Mouse (Mus musculus): ENCODE data around the gene Pxn.
A peak's percentile ranks its signal among the peaks of the same experiment; 100 is the strongest.
"Not testable (repeated sequence)": the region's sequence is repeated elsewhere in the genome, so short reads cannot be mapped to it uniquely, and the experiment has no call there.

Pxn gene

GRCm38 (mm10) chr5:115487353-115487752 lies 19.1 kb upstream of the Pxn start:
- no peak for DNase-seq

GRCm38 (mm10) chr5:115487942-115488580 lies 18.4 kb upstream of the Pxn start:
- no peak for DNase-seq

DNA sequence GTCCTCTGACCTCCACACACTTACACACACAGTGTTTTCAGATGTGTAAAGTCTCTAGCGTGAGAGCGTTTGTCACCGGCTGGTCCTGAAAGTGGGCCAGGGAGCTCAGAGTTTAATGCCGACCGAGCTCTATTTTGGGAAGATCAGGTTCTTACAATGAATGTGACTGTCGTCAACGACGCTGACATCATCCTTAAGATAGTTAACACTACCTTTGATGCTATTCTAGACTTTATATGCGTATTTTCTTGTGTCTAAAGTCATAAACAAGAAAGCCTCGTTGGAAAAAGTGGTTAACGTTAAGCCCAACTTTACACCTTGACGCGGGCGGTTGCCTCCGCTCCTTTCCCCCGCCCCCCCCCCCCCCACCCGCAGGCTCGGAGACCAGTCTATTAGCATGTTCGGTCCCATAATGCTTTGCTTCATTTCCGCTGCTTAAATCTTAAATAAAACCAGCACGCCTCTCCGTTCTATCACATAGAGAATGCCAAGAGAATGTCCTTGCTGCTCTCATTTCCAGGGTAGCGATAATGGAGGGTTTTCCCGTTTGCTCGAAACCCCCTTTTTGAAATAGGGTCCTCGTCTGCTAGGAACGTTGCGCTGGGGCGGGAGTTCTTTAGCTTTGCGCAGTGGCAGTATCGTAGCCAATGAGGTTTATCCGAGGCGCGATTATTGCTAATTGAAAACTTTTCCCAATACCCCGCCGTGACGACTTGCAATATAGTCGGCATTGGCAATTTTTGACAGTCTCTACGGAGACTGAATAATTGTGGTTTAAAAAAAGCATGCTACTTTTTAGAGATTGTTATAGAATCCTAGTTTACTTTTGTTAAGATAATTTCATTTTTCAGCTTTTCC lies 17.4 kb upstream of the Pxn start:
- DNase-seq, result peak; percentile 75

DNA sequence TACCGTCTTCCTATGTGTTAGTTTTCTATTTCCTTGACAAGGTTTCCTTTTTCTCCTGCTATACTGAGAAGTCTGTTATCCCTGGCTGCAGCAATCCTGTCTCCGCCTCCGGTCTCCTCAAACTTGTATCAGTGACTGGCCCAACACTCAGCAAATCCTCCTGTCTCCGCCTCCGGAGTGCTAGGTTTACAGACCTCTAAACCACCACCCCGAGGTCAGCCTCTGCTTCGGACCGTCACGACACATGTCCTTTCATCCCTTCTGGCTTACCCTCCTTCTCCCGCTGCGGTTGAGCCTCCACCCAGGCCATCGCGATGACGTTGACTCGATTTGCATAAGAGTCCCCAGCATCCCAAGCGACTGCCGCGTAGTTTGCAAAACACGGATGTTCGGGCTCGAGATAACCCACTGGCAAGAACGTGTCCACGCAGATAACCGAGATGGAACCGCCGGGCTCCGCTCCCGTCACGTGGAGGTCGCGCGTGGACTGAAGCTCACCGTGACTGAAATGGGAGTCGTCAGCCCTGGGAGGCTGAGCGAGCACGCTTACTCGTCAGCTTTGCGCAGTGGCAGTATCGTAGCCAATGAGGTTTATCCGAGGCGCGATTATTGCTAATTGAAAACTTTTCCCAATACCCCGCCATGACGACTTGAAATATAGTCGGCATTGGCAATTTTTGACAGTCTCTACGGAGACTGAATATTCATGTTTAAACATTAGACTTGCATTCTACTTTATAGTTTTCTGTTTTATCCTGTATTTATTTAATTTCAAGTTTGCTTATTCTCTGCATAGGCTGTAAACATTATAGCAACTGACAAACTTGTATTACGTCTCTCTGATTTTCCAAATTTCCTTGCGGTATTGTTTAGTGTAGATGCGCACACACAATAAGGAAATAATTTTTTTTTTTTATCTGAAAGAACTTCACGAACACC lies 16.5 kb upstream of the Pxn start:
- DNase-seq, result peak; percentile 76

- DNase-seq, result no peak
Observed at GRCm38 (mm10) chr5:115490638-115491000, 15.9 kb upstream of the Pxn start.

- DNase-seq, result no peak
Observed at GRCm38 (mm10) chr5:115491076-115491475, 15.4 kb upstream of the Pxn start.

DNA sequence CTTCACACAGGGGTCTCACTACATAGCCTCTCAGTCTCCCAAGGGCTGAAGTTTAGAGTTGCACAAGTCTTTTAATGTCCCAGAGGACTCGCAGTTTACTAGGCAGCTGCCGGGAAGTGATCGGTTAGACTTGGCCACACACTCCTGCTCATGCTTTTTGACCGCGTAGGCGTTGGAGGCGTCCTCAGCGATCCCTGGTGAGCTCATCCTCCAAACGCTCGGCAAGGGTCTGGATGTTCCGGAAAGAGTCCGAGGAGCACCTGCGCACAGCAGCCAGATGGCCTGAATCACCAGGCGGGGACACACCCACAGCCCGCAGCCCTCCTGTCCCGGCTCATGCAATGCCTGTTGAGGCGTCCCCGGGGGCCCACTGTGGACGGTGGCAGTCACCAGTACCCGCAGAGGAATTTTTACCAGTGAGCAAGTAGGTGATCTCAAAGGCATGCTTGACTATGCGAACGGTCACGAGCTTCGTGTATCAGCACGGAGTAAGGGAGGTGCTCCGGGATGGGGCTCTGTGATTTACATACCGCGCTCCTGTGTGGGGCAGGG lies 14.6 kb upstream of the Pxn start:
- DNase-seq, result no peak

DNA sequence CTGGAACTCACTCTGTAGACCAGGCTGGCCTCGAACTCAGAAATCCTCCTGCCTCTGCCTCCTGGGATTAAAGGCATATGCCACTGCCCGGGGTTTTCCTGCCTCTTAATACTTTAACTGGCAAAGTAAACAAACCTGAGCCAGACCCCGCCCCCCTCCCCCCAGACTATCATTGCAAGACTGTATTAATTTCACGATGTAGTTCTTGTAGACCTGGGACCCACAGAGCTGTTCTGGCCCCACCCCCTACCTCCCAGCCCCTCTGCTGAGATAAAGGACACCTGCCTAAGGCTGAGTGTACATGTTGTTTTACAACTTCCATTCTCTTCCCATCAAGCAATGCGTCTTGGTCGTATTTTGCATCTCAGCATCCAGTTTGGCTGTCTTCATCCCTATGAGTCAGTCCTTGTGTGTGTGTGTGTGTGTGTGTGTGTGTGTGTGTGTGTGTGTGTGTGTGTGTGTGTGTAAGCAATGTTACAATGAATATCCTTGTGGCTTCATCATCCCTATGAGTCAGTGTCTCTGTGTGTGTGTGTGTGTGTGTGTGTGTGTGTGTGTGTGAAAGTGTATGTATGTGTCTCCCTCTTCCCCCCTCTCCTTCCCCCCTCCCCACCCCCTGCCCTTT lies 13.7 kb upstream of the Pxn start:
- no peak for DNase-seq

DNA sequence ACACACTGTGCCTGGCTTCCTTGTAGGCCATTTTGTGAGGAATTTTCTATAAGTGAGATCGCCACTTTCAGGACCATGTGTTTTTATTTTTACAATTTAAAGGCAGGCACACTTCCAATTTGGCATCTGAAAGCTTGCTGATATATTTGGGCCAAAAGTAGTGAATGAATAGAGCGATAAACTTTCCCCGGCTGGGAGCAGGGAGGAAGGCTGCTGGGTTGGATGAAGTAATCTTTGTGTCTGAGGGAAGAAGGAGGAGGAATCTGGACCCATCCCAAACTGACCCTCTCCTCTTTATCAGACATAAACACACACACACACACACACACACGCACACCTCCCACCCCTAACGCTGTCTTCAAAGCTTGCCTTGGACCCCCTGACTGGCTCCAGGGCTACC lies 13.0 kb upstream of the Pxn start:
- no peak for DNase-seq

GRCm38 (mm10) chr5:115495618-115496017 lies 10.9 kb upstream of the Pxn start:
- DNase-seq, result not testable (repeated sequence)

DNA sequence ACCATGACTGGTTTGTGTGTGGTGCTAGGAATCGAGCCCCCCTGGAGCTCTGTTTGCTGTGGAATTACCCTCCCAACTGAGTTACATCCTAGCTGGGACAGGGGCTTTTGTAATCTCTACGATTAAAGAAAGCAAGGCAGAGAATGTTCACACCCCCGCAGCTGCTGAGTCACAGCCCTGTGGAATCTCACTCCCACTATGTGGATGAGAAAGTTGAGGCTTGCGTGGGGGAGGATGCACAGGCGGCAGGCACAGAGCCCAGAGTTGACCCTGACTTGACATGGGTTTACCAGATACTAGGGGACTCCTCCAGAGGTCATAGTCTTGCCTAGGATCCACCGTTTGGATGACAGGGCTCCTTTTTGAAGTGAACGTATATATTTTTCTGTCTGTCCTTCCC lies 9.4 kb upstream of the Pxn start:
- no peak for DNase-seq

GRCm38 (mm10) chr5:115498307-115499240 lies 7.9 kb upstream of the Pxn start:
- DNase-seq, result no peak

DNA sequence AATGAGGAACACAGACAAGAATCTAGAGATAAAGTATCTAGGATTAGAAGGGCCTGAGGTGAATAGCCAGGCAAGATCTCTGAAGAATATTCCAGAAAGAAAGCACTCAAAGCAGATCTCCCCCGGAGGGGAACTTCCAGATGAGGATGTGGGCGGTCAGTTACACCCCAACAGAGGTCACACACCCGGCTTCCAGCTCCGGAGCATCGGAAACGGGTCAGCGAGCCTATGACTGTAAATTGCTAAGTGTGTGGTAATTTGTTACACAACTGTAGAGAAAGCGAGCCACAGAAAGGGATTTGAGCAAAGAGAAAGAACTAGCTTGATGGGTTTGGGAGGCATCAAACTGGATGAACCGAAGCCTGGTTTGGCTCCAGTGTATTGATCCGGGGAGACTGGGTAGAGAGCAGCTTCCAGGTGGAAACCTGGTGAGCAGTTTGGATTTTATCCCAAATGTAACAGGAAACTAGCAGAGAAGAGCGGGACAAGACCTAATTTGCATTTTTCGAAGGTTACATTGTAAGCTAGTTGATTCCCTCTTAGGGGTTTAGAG lies 6.0 kb upstream of the Pxn start:
- DNase-seq, result no peak

- no peak for DNase-seq
Observed at GRCm38 (mm10) chr5:115503035-115503434, 3.4 kb upstream of the Pxn start.

DNA sequence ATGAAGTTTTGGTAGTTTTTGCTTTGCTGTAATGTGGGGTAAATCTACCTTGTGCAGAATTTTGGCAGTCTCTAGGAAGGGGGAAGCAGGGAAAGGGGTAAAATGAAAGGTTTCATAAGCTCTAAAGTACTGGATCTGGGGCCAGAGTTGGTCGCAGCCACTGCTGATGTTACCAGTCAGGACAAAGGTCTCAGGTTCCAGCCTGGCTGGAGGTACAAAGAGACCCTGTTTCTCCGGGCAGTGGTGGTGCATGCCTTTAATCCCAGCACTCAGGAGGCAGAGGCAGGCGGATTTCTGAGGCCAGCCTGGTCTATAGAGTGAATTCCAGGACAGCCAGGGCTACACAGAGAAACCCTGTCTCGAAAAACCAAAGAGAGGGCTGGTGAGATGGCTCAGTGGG lies 859 bp upstream of the Pxn start:
- DNase-seq, result not testable (repeated sequence)

GRCm38 (mm10) chr5:115507267-115507980 lies 948 bp downstream of the Pxn start:
- no peak for DNase-seq

GRCm38 (mm10) chr5:115507981-115508858 lies 1.7 kb downstream of the Pxn start:
- no peak for DNase-seq

DNA sequence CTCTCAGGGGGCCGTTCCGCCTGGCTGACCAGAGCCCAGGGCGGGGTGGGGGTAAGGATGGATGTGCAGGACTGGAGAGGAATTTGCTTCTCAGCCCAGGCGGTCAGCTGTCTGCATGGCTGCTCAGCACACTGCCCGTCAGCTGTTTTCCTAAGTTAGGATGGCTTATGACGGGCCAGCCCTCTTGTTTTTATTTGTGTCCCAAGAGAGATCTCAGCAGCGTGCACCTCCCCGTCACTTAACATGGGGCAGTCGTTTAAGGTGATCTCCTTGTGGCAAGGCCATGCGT lies 2.3 kb downstream of the Pxn start:
- DNase-seq, result no peak

- DNase-seq, result no peak
Observed at GRCm38 (mm10) chr5:115509321-115509761, 2.9 kb downstream of the Pxn start.
